Mouse (Mus musculus) right cerebral cortex, postnatal 25 days (tissue): ENCODE results near the gene Nfasc.
A peak's percentile ranks its signal among the peaks of the same experiment; 100 is the strongest.

Experiments
- DNase-seq: peaks from one replicate; pipeline ENCODE4 v3.0.0; 2022

Nfasc gene

DNA sequence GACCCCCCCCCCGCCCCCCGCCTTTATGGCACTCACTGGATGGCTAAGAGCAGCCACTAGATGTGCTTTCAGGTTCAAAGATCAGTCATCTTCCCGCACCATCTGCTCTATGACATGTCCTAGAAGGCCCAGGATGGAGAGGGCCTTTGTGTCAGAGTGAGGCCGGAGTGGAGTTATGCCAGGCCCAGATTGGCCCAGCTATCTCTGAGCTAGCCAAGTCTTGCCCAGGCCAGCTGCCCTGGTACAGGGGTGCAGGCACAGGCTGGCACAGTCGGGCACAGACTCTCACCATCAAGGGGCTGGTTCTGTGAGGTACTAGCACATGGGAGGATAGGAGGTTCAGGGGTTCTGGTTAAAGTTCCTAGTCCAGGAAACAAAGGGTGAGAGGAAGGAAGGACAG is 203.9 kb downstream of the Nfasc start:
- no peak for DNase-seq

DNA sequence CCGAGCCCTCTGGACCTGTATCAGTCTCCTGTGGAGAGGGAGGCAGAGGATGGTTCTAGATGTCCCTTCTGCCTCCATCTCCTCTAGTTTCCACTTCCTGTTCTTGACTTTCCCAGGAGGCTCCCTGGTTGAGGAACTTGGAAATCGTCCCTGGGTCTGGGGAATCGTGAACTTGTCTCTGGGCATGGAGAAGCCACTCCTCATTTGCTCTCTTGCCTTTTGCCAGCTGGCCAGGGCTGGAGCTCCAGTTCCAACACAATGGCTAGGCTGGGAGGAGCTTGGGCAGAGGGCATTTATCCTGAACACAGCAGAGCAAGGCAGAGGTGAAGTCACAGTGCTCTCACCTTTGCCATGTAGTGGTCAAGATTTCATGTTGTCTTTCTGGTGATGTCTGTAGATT is 205.2 kb downstream of the Nfasc start:
- DNase-seq = no peak

DNA sequence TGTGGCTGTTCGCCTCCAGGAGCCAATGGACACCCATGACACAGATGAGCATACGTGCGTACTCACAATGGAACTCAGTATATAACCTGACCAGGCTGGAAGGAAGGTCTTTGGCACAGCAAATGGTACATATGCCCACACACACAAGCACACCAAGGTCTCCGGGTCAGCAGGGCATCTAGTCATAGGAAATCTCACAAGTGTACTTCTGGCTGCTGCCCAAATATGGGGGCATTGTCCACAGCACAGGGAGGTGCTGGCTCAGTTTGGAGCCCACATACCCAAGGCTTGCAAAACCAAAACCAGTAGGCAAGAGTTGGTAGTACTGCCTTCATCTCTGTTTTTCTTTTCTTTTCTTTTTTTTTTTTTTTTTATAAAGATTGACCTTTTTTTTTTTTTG is 206.1 kb downstream of the Nfasc start:
- DNase-seq = no peak

DNA sequence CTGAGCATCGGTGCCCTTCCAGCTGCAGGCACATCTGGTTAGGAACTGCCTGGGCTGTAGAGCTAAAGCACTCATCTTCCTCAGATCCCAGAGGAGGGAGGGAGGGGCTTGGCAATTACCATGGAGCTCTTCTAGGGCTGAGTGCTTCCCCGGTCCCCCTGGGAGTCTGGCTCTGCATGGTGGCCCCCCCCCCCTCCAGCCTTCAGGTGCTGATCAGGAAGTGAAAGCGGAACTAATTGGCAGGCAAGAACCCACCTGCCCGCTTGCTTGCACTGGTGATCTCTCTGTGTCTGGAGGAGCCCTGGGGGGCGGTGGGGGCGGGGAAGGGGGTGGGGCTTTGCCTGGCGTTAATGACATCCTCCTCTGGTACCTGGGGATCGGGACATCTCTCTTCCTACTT is 207.8 kb downstream of the Nfasc start:
- DNase-seq = no peak

DNA sequence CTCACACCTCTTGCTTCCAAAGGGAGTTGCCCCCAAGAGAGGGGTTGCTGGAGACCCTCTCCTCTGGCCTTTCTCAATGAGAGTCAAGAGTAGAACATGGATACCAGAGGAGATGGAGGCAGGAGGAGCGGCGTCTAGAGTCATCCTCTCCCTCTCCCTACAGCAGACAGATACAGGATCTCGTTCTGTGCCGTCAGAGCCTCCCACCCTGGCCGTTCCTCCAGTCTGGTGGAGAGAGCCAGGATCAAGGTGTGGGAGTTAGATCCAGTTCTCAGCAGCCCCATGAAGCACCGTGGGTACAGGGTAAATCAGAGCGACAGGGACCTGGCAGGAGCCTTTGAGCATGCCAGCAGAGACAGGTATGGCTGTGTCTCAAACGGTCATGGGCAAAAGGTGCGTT is 209.1 kb downstream of the Nfasc start:
- DNase-seq = no peak

DNA sequence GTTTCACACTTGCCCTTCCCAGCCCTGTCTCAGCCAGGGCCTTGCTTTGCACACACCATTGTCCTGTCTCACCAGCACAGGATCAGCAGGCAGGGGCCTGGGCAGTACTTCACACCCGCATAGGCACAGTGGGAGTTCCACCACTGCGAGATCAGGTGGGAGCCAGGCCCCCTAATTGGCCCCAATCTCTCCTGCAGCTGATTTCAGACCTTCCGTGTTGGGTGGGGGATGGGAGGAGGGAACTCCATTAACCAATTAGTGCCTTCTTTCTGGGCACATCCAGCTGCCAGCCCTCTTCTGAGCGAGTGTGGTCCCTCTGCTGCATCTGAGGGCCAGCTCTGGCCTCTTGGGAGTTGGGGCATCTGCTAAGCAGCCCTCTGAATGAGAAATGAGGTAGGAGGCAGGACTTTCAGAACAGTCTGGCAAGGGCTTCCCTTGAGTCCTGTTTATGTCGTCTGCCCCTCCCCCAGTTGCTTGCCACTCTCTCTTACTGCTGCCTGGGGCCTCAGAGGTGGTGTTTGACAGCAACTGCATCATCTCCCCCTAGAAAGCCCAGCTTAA is 210.9 kb downstream of the Nfasc start:
- DNase-seq = no peak

DNA sequence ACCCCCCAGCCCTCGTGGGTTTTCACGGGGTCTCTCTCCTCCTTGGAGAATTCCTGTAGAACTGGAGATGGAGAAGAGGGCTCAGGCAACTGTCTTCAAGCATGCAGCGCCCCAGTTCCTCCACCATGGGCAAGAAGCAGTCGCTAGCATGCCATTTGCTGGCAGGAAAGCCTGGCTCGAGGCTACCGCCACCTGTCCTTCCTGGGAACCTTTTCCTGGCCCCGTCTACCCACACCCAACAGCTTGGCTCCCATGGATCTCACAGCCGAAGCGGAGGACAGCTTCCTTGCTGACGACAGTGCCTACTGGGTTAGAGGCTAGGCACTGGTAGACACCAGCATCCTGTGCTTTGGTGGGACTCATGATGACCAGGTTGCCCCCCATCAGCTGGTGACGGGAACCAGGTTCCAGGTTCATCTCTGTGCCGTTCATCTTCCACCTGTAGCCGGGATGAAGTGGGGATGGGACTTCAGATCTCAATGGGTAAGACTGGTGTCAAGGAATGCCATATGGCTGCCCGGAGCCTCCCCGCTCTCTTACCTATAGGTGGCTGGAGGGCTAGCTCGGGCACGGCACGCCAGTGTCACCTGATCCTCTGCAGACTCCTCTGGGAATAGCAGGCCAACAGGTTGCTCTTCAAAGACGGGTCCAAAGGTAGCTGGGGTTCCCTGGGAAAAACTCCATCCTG is 212.8 kb downstream of the Nfasc start:
- DNase-seq = no peak

DNA sequence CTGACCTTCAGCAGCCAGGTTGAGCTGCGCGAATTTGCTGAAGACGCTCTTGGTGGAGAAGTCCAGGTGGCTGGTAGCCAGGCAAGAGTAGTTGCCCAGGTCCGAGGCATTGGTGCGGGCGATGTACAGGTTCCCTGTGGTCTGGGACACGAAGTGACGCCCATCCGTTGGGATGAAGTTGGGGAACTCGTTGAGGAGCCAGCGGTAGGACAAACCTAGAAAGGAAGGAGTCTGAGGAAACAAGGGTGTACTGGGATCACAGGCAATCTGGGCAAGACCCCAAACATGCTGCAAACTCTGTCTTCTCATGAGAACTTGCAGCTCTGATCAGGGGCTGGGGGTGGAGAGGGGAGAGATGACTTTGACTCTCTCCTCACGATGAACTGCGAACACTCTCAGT is 213.5 kb downstream of the Nfasc start:
- no peak for DNase-seq

DNA sequence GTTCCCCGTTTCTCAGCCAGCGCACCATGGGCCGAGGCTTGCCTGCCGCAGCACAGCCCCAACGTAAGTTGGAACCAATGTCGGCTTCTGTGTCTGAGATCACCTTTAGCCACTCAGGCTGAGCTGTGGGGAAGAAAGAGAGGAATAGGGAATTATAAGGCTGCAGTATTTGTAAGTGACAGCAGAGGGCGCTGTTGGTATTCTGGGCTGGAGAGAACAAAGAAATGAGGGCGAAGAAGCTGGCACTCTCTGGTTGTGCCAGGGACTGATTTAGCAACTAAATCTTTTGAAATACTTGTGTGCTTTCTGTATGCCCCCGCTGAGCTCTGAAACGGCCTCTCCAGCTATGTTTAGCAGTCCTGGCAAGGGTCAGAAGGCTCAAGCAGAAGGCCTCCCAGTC is 215.8 kb downstream of the Nfasc start:
- peak; percentile 70 for DNase-seq

DNA sequence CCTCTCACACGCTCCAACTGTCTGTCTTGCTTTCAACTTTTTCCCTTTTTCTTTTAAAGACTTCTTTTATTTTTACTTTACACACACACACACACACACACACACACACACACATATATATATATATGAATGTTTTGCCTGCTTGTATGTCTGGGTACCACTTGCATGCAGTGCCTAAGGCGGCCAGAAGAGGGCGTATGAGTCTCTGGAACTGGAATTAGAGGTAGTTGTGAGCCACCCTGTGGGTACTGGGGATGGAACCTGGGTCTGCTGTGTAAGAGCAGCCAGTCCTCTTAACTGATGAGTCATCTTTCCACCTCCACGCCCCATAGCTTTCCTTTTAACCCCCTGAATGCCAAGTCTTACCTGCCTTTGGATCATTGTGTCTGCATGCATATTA is 217.7 kb downstream of the Nfasc start:
- no peak for DNase-seq

DNA sequence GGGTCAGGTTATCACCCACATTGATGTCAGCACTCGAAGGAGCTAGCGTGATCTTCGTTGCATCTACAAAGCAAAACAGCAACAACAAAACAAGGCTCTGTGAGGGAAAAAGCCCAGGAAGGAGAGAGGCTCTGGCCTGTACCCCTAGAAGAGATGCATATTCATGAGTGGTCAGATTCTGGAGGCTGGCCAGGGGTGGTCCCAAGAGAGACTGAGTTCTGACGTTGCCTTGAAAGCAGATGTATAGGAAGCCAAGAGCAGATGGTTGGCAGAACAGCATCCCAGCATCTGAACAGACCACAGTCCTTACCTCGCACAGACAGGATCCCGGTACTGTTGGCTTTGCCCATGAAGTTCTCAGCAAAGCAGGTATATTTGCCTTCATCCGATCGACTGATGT is 218.5 kb downstream of the Nfasc start:
- DNase-seq = no peak

DNA sequence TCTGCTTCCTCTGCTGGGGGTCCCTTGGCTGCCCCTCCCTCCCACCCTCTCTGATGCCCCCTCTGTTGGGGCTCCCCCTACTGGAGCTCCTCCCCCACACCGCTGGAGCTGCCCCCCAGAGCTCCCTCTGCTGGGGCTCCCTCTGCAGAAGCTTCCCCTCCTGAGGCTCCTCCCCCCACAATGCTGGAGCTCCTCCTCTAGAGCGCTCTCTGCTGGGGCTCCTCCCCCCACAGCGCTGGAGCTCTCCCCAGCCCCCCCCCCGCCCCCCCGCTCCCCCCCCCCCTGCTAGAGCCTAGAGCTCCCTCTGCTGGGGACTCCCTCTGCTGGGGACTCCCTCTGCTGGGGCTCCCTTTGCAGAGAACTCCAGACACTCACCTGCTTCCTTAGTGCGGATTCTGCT is 220.8 kb downstream of the Nfasc start:
- DNase-seq = peak; percentile 37

DNA sequence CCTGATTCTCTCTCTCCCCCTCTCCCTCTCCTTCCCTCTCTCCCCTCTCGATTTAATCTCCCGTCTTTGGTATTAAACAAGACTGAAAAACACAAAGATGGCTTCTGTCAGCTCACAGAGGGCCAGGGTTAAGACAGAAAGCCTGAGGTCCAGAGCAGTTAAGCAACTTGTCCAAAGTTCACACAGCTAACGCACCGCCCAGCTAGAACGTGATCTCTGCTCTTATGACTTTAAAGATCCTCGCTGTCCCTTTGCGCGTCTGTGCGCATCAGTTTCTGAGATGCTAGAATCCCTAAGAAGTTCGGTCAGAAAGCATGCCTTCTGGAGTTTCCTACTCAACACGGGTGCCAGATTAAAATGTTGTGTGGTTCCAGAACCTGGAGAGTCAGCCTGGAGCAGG is 221.9 kb downstream of the Nfasc start:
- no peak for DNase-seq

DNA sequence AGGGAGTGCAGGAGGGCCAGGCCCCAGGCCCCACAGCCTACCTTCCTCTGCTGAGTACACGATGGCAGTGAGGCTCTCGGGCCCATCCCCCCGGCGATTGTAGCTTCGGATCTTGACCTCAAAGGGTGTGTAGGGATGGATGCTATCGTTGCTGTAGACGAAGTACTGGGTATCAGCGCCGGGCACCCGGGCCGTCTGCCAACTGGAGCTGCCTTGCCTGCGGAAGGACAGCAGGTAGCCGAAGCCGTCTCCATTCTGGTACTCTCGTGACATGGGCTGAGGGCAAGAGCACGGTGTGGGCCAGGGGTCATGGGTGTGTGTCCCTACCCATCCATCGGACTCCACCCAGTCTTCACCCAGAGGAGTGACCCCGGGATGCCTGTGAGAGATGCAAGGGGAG is 223.0 kb downstream of the Nfasc start:
- no peak for DNase-seq

DNA sequence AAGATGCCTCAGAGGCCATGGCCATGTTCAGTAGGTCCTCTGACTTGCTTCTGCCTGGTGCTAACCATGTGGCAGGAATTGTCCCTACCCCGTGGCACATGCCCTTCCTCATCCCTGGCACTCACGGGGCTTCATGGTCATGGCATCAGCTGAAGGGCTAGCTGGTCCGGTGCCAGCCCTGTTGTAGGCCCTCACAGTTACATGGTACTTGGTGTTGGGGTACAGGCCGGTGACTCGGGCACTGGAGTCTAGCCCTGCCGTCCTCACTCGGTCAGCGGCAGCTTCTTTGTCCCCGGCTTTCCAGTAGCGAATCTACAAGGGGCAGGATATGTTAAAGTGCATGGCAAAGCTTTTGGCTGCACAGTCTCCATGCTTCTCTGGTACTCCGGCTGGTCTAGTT is 224.8 kb downstream of the Nfasc start:
- no peak for DNase-seq

DNA sequence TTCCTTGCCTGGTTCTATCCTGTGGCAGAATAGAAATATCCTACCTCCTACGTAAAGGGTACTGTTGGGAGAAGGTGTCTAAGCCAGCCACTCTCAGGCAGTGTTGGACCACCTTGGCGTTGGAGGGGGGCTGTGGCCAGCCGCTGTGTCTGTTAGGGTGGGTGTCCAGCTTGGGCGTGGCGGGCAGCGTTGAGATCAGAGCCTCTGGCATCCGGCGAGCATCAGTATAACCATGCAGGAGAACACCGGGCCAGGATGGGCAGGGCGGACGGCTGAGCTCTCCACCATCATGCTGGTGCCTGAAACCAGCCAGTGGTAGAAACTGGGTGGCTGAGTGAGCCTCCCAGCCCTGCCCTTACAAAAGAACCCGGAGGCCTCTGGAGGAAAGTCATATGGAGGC is 226.3 kb downstream of the Nfasc start:
- no peak for DNase-seq
